Mouse (Mus musculus): ENCODE measurements around the gene Lrrc20. TPM values are rescaled to one million over a fixed set of nuclear protein-coding genes. Genes with fewer than 3 reads are reported as not detected.
"Not testable (repeated sequence)": the region's sequence is repeated elsewhere in the genome, so short reads cannot be mapped to it uniquely, and the experiment has no call there.

The Lrrc20 gene
- polyA plus RNA-seq, 1 experiment = 7.2 TPM

DNA sequence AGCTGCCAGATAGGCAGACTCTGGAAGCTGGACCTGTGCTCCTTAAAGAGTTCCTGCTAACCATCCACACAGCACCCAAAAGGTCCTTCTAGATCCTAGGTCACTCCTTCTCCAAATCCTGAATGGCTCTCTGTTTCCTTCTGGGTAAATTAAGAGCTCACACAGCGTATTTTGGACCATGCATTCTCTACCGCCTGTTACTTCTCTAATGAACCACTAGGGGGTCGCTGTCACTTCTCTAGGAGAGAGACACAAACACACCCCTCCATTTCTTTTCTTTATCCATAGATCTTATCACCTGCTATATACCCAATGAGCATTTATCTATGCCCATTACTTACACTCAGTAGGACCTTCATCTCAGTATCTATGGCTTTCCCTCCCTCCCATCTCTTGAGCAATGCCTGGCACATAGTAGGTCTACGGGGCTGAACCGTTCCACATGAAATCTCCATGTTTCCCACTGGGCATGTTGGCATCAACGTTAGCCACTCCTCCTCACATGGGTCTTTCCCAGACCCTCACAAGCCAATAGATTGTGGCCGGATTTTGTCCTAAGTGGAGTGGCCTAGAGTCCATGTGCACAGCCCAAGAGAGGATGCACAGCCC is 111.7 kb downstream of the Lrrc20 start:
- WGBS = 77% methylated on average over 7 of the region's 7 CpGs
- TF ChIP-seq POLR2A (IDR thresholded peaks at IDR 0.05; ENCODE audit: borderline replicate concordance, control insufficient read depth, low read depth, low read length) (no peak), CTCF (IDR thresholded peaks at IDR 0.05; ENCODE audit: control insufficient read depth, insufficient read depth, low read length) (no peak)
- H3K4me1 ChIP-seq (ENCODE audit: control insufficient read depth, insufficient read depth, low read length) = no peaks in the 10 kb centered on the region
- no peak overlapping the region for H3K27ac ChIP-seq (ENCODE audit: control insufficient read depth, insufficient read depth, low read depth, low read length, poor library complexity)
- no peak overlapping the region for H3K4me3 ChIP-seq (replicated peaks; ENCODE audit: control insufficient read depth, low read depth, low read length)

DNA sequence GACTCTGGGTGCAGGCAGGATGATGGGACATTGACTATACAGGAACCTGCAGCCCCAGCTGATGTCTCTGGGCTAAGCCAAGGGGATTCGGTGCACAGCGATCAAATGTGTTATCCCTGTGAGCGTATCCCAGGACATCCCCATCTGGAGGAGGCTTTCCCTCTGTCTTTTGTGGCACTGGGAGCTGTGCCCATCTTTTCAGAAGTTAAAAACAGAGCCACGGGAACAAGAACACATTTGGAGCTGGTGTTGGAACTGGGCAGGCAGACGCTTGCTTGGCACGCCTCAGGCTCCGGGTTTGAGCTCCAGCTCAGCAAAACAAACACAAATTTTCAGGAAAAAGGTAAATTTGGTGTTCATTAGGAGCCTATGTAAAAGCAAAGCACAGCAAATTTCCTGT is 122.4 kb downstream of the Lrrc20 start:
- Histone ChIP-seq H3K4me1 (ENCODE audit: control insufficient read depth, insufficient read depth, low read length) (no peaks in the 10 kb centered on the region; the same call in 1 of the 2 replicates), H3K4me3 (replicated peaks; ENCODE audit: control insufficient read depth, low read depth, low read length) (no peak overlapping the region), H3K27ac (ENCODE audit: control insufficient read depth, insufficient read depth, low read depth, low read length, poor library complexity) (no peak overlapping the region)
- 77% methylated on average over 7 of the region's 7 CpGs for WGBS
- TF ChIP-seq CTCF (IDR thresholded peaks at IDR 0.05; ENCODE audit: control insufficient read depth, insufficient read depth, low read length) (no peak), POLR2A (IDR thresholded peaks at IDR 0.05; ENCODE audit: borderline replicate concordance, control insufficient read depth, low read depth, low read length) (no peak)

DNA sequence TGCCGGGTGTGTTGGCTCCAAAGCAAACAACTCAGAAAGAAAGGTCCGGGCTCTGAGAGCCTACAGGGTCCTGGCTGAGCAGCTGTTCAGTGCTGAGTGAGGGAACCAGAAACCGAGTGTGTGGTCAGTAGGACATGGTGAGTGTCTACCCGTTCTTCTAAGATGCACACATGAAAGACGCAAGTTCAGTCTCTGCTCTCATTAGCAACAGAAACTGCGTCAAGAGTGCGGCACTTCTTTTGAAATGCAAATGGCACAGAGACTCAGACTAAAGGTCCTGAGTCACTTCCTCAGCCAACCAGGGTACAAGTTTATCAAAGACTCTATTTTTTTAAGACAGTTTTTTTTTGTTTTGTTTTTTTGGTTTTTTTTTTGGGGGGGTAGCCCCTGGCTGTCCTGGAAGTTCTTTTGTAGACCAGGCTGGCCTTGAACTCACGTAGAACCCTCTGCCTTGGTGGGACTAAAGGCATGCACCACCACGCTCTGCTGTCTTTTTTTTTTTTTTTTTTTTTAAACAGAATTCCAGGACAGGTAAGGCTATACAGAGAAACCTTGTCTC is 124.0 kb downstream of the Lrrc20 start:
- Histone ChIP-seq H3K4me1 (ENCODE audit: control insufficient read depth, insufficient read depth, low read length) (no peaks in the 10 kb centered on the region; the same call in 1 of the 2 replicates), H3K27ac (ENCODE audit: control insufficient read depth, insufficient read depth, low read depth, low read length, poor library complexity) (no peak overlapping the region), H3K4me3 (replicated peaks; ENCODE audit: control insufficient read depth, low read depth, low read length) (no peak overlapping the region)
- WGBS = 49% methylated on average over 9 of the region's 9 CpGs
- TF ChIP-seq POLR2A (IDR thresholded peaks at IDR 0.05; ENCODE audit: borderline replicate concordance, control insufficient read depth, low read depth, low read length) (no peak), CTCF (IDR thresholded peaks at IDR 0.05; ENCODE audit: control insufficient read depth, insufficient read depth, low read length) (no peak)

DNA sequence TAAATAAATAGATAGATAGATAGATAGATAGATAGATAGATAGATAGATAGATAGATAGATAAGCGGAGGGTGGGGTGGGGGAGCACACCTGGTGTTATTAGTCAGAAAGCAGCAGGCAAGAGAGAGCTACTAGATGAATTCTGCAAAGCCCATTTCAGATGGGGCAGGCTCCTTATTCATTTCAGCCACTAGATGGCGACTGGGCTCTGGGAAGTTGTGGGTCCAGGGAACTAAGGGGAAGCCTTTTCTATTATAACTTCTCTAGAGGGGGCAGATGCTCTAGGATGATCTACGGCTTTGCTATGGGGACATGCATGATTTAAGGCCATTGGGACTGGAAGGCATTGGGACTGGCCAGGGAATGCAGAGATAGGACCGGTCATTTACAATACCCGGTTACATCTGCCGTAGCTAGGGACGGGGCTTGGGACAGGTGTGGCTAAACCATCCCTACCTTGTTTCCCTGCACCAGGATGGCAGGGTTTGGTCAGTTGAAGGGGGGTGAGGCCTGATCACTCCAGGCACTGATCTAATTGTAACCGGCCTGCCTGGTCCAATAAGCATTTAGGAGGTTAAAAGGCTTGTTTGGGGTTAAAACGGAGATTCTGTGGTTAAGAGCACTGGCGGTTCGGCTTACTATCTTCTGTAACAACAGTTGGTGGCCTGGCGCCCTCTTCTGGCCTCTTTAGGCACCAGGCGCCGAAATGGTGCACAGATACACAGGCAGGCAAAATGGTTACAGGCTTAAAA is 126.9 kb downstream of the Lrrc20 start:
- Histone ChIP-seq H3K4me3 (replicated peaks; ENCODE audit: control insufficient read depth, low read depth, low read length) (no peak overlapping the region), H3K27ac (ENCODE audit: control insufficient read depth, insufficient read depth, low read depth, low read length, poor library complexity) (no peak overlapping the region), H3K4me1 (ENCODE audit: control insufficient read depth, insufficient read depth, low read length) (no peaks in the 10 kb centered on the region; the same call in 1 of the 2 replicates)
- WGBS = 14% methylated on average over 14 of the region's 14 CpGs
- TF ChIP-seq CTCF (IDR thresholded peaks at IDR 0.05; ENCODE audit: control insufficient read depth, insufficient read depth, low read length) = peak; percentile 65
- no peak for TF ChIP-seq POLR2A (IDR thresholded peaks at IDR 0.05; ENCODE audit: borderline replicate concordance, control insufficient read depth, low read depth, low read length)

DNA sequence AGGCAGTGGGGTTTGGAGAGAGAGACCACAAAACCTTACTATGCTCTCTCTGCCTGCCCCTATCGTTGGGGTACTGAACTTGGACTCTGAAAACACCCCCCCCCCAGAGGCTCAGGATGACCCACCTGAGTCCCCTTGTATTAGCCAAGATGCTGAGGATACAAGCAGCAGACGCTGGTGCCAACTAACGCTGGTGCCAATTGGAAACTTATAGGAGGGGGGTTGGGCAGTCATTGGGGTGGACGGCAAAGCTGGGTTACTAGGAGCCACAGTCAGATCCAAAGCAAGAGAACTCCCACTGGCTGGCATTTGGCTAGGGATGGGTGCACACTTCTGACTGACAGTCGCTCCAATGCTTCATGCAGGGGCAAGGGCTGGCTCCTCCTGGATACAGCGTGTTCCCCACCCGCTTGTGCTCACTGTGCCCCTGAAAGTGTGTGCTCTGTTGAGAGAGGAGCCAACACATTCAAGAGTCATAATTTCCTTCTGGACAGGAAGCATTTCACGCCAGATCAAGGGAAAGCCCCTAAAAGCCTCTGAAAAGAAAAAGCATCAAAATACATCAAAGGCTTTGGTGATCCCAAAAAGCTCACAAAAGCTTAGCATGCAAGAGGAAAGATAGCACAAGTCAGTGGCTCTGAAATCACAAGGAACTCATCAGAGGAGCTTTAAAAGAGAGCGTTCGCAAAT is 128.9 kb downstream of the Lrrc20 start:
- Histone ChIP-seq H3K27ac (ENCODE audit: control insufficient read depth, insufficient read depth, low read depth, low read length, poor library complexity) (no peak overlapping the region), H3K4me1 (ENCODE audit: control insufficient read depth, insufficient read depth, low read length) (no peaks in the 10 kb centered on the region; the same call in 1 of the 2 replicates), H3K4me3 (replicated peaks; ENCODE audit: control insufficient read depth, low read depth, low read length) (no peak overlapping the region)
- 66% methylated on average over 10 of the region's 10 CpGs for WGBS
- TF ChIP-seq CTCF (IDR thresholded peaks at IDR 0.05; ENCODE audit: control insufficient read depth, insufficient read depth, low read length) = no peak
- no peak for TF ChIP-seq POLR2A (IDR thresholded peaks at IDR 0.05; ENCODE audit: borderline replicate concordance, control insufficient read depth, low read depth, low read length)

DNA sequence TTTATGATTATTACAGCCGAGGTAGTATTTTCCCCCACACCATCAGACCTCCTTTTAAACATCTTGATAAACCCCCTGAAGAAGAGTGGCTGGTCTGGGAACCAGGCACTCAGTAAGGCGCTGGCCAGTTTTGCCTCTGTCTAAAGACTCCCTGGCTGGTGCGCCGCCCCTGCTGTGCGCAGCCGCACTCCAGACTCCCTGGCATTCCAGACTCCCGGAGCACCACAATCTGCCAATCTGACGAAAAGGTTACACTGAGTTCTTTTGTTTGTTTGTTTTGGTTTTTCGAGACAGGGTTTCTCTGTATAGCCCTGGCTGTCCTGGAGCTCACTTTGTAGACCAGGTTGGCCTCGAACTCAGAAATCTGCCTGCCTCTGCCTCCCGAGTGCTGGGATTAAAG is 129.8 kb downstream of the Lrrc20 start:
- H3K4me3 ChIP-seq (replicated peaks; ENCODE audit: control insufficient read depth, low read depth, low read length); H3K27ac ChIP-seq (ENCODE audit: control insufficient read depth, insufficient read depth, low read depth, low read length, poor library complexity); H3K4me1 ChIP-seq (ENCODE audit: control insufficient read depth, insufficient read depth, low read length): not testable (repeated sequence)
- 68% methylated on average over 11 of the region's 11 CpGs for WGBS

DNA sequence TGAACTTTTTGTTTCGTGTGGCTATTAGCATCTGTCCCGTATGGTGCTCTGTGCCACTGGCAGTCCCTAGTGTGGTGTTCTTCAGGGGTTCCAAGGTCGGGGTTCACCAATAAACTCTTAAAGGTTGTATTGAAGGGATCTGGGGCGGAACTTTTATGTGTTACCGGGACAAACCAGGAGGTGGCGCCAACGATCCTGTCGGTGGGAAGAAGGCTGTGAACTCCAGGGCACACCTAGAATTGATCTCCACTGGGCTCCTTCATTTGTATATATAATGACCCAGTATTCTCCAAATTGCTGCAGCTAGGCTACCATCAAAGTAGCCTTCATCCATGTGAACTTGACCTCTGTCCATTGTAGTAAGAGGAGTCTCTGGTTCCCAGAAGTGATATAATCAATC is 130.2 kb downstream of the Lrrc20 start:
- H3K27ac ChIP-seq (ENCODE audit: control insufficient read depth, insufficient read depth, low read depth, low read length, poor library complexity) = no peak overlapping the region
- H3K4me1 ChIP-seq (ENCODE audit: control insufficient read depth, insufficient read depth, low read length) = no peaks in the 10 kb centered on the region; the same call in 1 of the 2 replicates
- TF ChIP-seq CTCF (IDR thresholded peaks at IDR 0.05; ENCODE audit: control insufficient read depth, insufficient read depth, low read length) (peak; percentile 85), POLR2A (IDR thresholded peaks at IDR 0.05; ENCODE audit: borderline replicate concordance, control insufficient read depth, low read depth, low read length) (no peak)
- 5% methylated on average over 8 of the region's 8 CpGs for WGBS
- H3K4me3 ChIP-seq (replicated peaks; ENCODE audit: control insufficient read depth, low read depth, low read length) = no peak overlapping the region

DNA sequence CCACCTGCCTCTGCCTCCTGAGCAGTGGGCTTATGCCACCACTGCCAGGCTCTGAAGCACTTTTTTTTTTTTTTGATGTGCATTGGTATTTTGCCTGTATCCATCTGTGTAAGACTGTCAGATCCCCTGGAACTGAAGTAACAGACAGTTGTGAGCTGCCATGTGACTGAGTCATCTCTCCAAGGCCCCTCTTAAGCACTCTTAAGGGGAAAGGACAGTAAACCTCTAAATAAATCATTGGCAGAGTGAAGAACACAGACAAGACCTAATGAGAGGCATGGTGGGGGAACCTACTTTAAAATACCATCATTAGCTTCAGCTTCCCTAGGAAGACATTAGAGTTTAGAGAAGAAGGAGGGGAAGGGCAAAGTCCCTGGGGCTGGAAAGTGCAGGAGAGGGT is 132.6 kb downstream of the Lrrc20 start:
- TF ChIP-seq CTCF (IDR thresholded peaks at IDR 0.05; ENCODE audit: control insufficient read depth, insufficient read depth, low read length) (no peak), POLR2A (IDR thresholded peaks at IDR 0.05; ENCODE audit: borderline replicate concordance, control insufficient read depth, low read depth, low read length) (no peak)
- Histone ChIP-seq H3K4me3 (replicated peaks; ENCODE audit: control insufficient read depth, low read depth, low read length) (no peak overlapping the region), H3K4me1 (ENCODE audit: control insufficient read depth, insufficient read depth, low read length) (no peaks in the 10 kb centered on the region), H3K27ac (ENCODE audit: control insufficient read depth, insufficient read depth, low read depth, low read length, poor library complexity) (no peak overlapping the region)

Data from bone marrow, adult 2 months (tissue).